Mouse (Mus musculus) heart, embryonic 13.5 days (tissue): ENCODE data around the gene Nme9. TPM values are rescaled to one million over a fixed set of nuclear protein-coding genes. Genes with fewer than 3 reads are reported as not detected.
A peak's percentile ranks its signal among the peaks of the same experiment; 100 is the strongest.

Source experiments
- ATAC-seq: fragments of 200-750 bp; cut with Nextera tagmentation; 2 replicates; pipeline ENCODE4 v1.8.0; 2017; ENCODE audit warnings: moderate TSS enrichment; ENCODE audit not compliant: insufficient number of reproducible peaks, low FRiP score, low TSS enrichment; ENCODE audit errors: extremely low read depth
- H3K27ac ChIP-seq: fragments of 300-500 bp; sonication (generic); replicated peaks from 2 replicates; pipeline ENCODE4 v1.5.1; 2015; ENCODE audit warnings: moderate library complexity, mild to moderate bottlenecking, inconsistent platforms
- H3K27me3 ChIP-seq: fragments of 300-500 bp; sonication (generic); replicated peaks from 2 replicates; pipeline ENCODE4 v1.6.1; 2015; ENCODE audit warnings: mild to moderate bottlenecking, inconsistent platforms
- H3K36me3 ChIP-seq: fragments of 300-500 bp; sonication (generic); 2 replicates; pipeline ENCODE4 v1.6.1; 2015; ENCODE audit warnings: mild to moderate bottlenecking, inconsistent platforms
- H3K4me1 ChIP-seq: fragments of 300-500 bp; sonication (generic); 2 replicates; pipeline ENCODE4 v1.6.1; 2015; ENCODE audit warnings: inconsistent platforms
- H3K4me2 ChIP-seq: fragments of 300-500 bp; sonication (generic); 2 replicates; pipeline ENCODE4 v1.6.1; 2015; ENCODE audit warnings: inconsistent platforms, mild to moderate bottlenecking, moderate library complexity
- H3K4me3 ChIP-seq: fragments of 300-500 bp; sonication (generic); 2 replicates; pipeline ENCODE4 v1.5.1; 2015; ENCODE audit warnings: moderate library complexity, mild to moderate bottlenecking, inconsistent platforms
- H3K9ac ChIP-seq: fragments of 300-500 bp; sonication (generic); 2 replicates; pipeline ENCODE4 v1.6.1; 2015; ENCODE audit warnings: inconsistent platforms, mild to moderate bottlenecking, moderate library complexity
- H3K9me3 ChIP-seq: fragments of 300-500 bp; sonication (generic); 2 replicates; pipeline ENCODE4 v1.6.1; 2016; ENCODE audit warnings: inconsistent platforms
- WGBS: fragments of 180-500 bp; shearing (Covaris S2); methylation state at CpG from one replicate; pipeline ENCODE4 v1.1.7; 2015; ENCODE audit warnings: mixed read lengths; 5-methylcytosine and 5-hydroxymethylcytosine counted together
- polyA plus RNA-seq: library from polyadenylated mRNA; unstranded; fragments of >200 nt; fragmentation: Nextera tagmentation; extraction: Ambion mirVana; gene quantifications from 2 replicates; pipeline ENCODE4 v1.2.1, GENCODE M21; 2015

Nme9 gene
- polyA plus RNA-seq, 1 experiment from 2014 or later, result not detected

- ATAC-seq, result no peak
These were observed 14.1 kb upstream of the Nme9 start, which contains the start of gene Mras for GRCm38 (mm10) chr9:99437031-99437764. Mras (minus strand) TSS chr9:99437381.

DNA sequence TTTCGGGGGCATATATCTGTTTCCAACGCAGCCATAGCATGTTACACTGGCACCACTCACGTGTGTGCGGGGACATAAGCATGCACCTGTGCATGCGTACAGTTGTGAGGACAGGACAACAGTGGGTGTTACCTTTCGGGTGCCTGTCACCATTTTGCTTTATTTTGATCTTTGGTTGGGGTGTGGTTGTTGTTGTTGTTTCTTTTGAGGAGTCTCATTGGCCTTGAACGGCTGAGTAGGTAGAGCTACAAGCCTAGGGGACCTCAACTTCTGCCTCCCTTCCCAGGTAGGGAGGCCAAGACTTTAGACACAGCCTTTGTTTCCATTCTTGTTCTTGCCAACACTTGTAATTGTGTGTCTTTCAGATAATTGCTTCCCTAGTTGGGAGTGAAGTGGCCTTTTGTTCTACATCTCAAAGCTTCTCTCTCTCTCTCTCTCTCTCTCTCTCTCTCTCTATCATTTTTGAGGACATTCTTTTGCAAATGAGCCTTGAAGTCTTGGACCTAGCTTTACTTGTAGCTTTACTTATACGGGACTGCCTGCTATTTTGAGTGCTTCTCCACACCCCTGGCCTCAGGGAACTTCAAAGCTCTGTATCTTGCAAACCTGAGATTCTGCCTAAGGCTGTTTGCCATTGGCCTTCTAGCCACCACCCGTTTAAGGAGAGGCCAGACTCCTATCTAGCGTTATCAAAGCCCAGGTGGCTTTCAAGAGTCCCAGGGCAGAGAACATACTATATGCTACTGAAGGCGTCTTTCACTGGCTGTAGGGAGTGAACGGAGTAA lies 13.3 kb upstream of the Nme9 start:
- Histone ChIP-seq H3K9me3 (no peaks in the 10 kb centered on the region), H3K4me1 (peaks cover 26% of the 10 kb centered on the region), H3K27ac (no peak overlapping the region), H3K4me3 (peak overlapping the region; percentile 82; the same call in 1 of the 2 replicates), H3K36me3 (no peaks in the 10 kb centered on the region), H3K9ac (no peak overlapping the region), H3K4me2 (no peak overlapping the region), H3K27me3 (peaks cover 24% of the 10 kb centered on the region)
- ATAC-seq, result no peak
- 66% methylated on average over 12 of the region's 12 CpGs for WGBS

More at GRCm38 (mm10) chr9:99437031-99437764, 14.1 kb upstream of the Nme9 start, which contains the start of gene Mras:
- Histone ChIP-seq H3K27ac (peak within 1 kb of the TSS; percentile 51), H3K4me2 (peak within 1 kb of the TSS; percentile 87), H3K9ac (peak within 1 kb of the TSS; percentile 93), H3K4me3 (peak within 1 kb of the TSS; percentile 82), H3K4me1 (peaks cover 26% of the 10 kb centered on the region), H3K27me3 (peaks cover 24% of the 10 kb centered on the region), H3K9me3 (no peaks in the 10 kb centered on the region), H3K36me3 (no peaks in the 10 kb centered on the region)
- 12% methylated on average over 27 of the region's 27 CpGs for WGBS

DNA sequence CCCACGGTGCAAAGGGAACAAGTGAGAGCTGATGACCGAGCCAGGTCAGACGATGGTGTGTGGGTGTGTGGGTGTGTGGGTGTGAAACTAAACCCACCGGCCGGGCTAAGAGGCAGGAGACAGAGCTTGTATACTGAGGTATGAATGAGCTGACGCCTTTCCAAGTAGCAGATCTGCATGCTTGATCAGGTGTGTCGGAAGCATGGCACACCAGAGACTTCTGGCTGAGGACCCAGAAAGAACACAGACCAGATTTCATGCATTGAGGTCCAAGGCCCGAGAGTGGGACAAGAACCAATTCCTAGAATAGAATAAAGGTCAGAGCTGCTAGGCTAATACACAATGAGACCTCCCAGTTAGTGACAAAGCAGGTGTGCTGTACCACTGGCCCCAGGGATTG lies 12.2 kb upstream of the Nme9 start:
- no peak overlapping the region for H3K27ac ChIP-seq
- no peaks in the 10 kb centered on the region for H3K36me3 ChIP-seq
- no peak overlapping the region for H3K9ac ChIP-seq
- H3K27me3 ChIP-seq, result peaks cover 24% of the 10 kb centered on the region
- H3K4me1 ChIP-seq, result peaks cover 24% of the 10 kb centered on the region
- WGBS, result 68% methylated on average over 8 of the region's 8 CpGs
- no peak overlapping the region for H3K4me2 ChIP-seq
- H3K9me3 ChIP-seq, result no peaks in the 10 kb centered on the region
- ATAC-seq, result no peak
- no peak overlapping the region for H3K4me3 ChIP-seq

GRCm38 (mm10) chr9:99440941-99441340 lies 10.3 kb upstream of the Nme9 start:
- no peak for ATAC-seq
- no peaks in the 10 kb centered on the region for H3K36me3 ChIP-seq

DNA sequence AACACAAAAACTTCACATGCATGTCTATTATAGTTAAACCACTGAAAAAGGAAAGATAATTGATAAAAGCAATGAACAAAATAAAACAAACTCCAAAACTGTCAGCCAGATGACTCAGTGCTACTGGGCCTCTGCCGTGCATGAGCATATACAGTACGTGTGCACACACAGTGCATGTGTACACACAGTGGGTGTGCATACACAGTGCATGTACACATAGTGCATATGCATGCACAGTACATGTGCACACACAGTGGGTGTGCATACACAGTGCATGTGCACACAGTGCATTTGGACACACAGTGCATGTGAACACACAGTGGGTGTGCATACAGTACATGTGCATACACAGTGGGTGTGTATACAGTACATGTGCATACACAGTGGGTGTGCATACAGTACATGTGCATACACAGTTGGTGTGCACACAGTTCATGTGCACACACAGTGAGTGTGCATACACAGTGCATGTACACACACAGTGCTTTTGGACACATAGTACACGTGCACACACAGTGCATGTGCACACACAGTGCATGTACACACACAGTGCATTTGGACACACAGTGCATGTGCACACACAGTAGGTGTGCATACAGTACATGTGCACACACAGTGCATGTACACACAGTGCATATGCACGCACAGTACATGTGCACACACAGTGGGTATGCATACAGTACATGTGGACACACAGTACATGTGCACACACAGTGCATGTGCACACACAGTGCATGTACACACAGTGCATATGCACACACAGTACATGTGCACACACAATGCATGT lies 9.4 kb upstream of the Nme9 start:
- H3K4me1 ChIP-seq, result peaks cover 6% of the 10 kb centered on the region; the same call in 1 of the 2 replicates
- H3K4me3 ChIP-seq, result no peak overlapping the region
- no peak overlapping the region for H3K27ac ChIP-seq
- WGBS, result 83% methylated on average over 4 of the region's 4 CpGs
- H3K27me3 ChIP-seq, result peaks cover 24% of the 10 kb centered on the region
- no peaks in the 10 kb centered on the region for H3K9me3 ChIP-seq
- ATAC-seq, result no peak
- H3K4me2 ChIP-seq, result no peak overlapping the region
- H3K36me3 ChIP-seq, result no peaks in the 10 kb centered on the region
- H3K9ac ChIP-seq, result no peak overlapping the region

More at GRCm38 (mm10) chr9:99440941-99441340, 10.3 kb upstream of the Nme9 start:
- peaks cover 24% of the 10 kb centered on the region for H3K27me3 ChIP-seq
- no peaks in the 10 kb centered on the region for H3K9me3 ChIP-seq
- H3K27ac ChIP-seq, result no peak overlapping the region
- no peak overlapping the region for H3K4me3 ChIP-seq
- WGBS, result 61% methylated on average over 5 of the region's 5 CpGs
- peaks cover 7% of the 10 kb centered on the region for H3K4me1 ChIP-seq
- H3K4me2 ChIP-seq, result no peak overlapping the region
- no peak overlapping the region for H3K9ac ChIP-seq

DNA sequence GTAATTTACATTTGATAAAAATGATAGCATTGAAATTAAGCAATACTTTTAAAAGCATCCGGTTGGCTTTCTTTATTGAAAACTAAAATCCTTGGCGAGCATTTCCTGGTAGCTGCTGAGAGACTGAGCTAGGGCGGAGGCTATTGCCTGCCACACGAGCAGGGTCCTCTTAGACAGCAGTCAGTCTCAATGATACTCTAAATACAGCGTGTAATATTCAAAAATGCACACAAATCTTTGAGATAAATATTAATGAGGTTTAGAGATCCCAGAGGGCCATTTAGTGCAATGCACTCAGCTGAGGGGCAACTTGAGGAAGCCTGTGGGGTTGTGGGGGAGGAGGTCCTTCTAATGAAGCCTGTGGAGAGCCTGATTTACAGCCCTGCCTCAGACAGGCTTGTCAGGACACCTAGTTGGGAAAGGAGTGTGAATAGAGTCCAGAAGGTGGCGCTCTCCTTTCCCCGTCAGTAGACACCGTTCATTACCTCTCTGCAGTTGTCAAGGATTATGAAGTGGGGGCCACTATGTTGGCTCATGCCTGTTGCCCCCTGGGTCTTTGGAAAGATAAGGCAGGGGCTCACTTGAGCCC lies 6.6 kb upstream of the Nme9 start:
- Histone ChIP-seq H3K4me3 (no peak overlapping the region), H3K4me2 (no peak overlapping the region), H3K36me3 (no peaks in the 10 kb centered on the region), H3K27ac (no peak overlapping the region), H3K9me3 (no peaks in the 10 kb centered on the region), H3K9ac (no peak overlapping the region), H3K27me3 (peaks cover 5% of the 10 kb centered on the region), H3K4me1 (no peaks in the 10 kb centered on the region)
- no peak for ATAC-seq
- 34% methylated on average over 8 of the region's 8 CpGs for WGBS

DNA sequence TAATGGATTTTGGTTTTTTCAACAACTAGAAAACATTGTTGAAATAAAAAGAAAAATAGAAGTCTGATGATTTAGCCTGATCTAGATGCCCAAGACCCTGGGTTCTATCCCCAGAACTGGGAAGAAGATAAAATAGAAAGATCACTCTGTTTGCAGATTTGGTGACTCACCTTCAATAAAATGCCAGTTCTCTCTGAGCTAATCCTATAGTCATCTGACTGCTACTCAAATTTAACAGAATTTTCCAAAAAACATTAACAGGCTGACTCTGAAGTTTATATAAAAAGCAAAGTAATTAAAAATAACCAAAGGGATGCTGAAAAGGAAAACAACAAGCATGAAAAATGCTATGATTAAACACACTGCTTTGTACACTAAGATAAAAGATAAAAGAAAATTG lies 5.0 kb upstream of the Nme9 start:
- Histone ChIP-seq H3K4me1 (no peaks in the 10 kb centered on the region), H3K9me3 (no peaks in the 10 kb centered on the region), H3K4me3 (no peak overlapping the region), H3K4me2 (no peak overlapping the region), H3K9ac (no peak overlapping the region), H3K36me3 (no peaks in the 10 kb centered on the region), H3K27me3 (peaks cover 13% of the 10 kb centered on the region), H3K27ac (no peak overlapping the region)
- ATAC-seq, result no peak

- no peak overlapping the region for H3K4me2 ChIP-seq
- no peak overlapping the region for H3K27ac ChIP-seq
- no peak for ATAC-seq
- no peaks in the 10 kb centered on the region for H3K36me3 ChIP-seq
- no peak overlapping the region for H3K9ac ChIP-seq
- H3K4me1 ChIP-seq, result no peaks in the 10 kb centered on the region
- H3K27me3 ChIP-seq, result peaks cover 22% of the 10 kb centered on the region
- H3K4me3 ChIP-seq, result no peak overlapping the region
- WGBS, result 64% methylated on average over 3 of the region's 3 CpGs
- H3K9me3 ChIP-seq, result no peaks in the 10 kb centered on the region
These were observed 4.0 kb upstream of the Nme9 start for GRCm38 (mm10) chr9:99447323-99447722.

- no peak for ATAC-seq
- H3K4me2 ChIP-seq, result no peak overlapping the region
- peaks cover 32% of the 10 kb centered on the region for H3K27me3 ChIP-seq
- WGBS, result 31% methylated on average over 9 of the region's 9 CpGs
- H3K9me3 ChIP-seq, result no peaks in the 10 kb centered on the region
- H3K4me1 ChIP-seq, result no peaks in the 10 kb centered on the region
- no peak overlapping the region for H3K9ac ChIP-seq
- no peaks in the 10 kb centered on the region for H3K36me3 ChIP-seq
- no peak overlapping the region for H3K4me3 ChIP-seq
- H3K27ac ChIP-seq, result no peak overlapping the region
These were observed 1.2 kb upstream of the Nme9 start for GRCm38 (mm10) chr9:99449886-99450647.

- Histone ChIP-seq H3K36me3 (no peaks in the 10 kb centered on the region), H3K27me3 (peaks cover 41% of the 10 kb centered on the region), H3K4me2 (no peak overlapping the region), H3K9ac (no peak overlapping the region), H3K27ac (no peak overlapping the region), H3K9me3 (no peaks in the 10 kb centered on the region), H3K4me3 (no peak overlapping the region), H3K4me1 (no peaks in the 10 kb centered on the region)
- 74% methylated on average over 4 of the region's 4 CpGs for WGBS
- ATAC-seq, result no peak
These were observed 2.9 kb downstream of the Nme9 start for GRCm38 (mm10) chr9:99454211-99454610.
